Mouse (Mus musculus) MEL (cell line): ENCODE results near the gene Mgat1.

Source experiments
- CHD2 ChIP-seq: IDR thresholded peaks from 2 replicates; pipeline ENCODE4 v1.6.1; 2011; ENCODE audit warnings: low read length, improper control_type of control experiment
- ELF1 ChIP-seq: IDR thresholded peaks from 2 replicates; pipeline ENCODE4 v1.6.1; 2014; ENCODE audit warnings: low read depth, mild to moderate bottlenecking, inconsistent platforms, low read length, improper control_type of control experiment, moderate library complexity
- EP300 ChIP-seq, 2 experiments: IDR thresholded peaks; 2 replicates each; pipeline ENCODE4 v1.6.1; 2011; ENCODE audit warnings: improper control_type of control experiment in 2 of 2, low read length in 2 of 2, low read depth in 1 of 2, mild to moderate bottlenecking in 1 of 2

- TF ChIP-seq ELF1, result no peak
- TF ChIP-seq EP300 (IDR thresholded peaks at IDR 0.05; ENCODE audit: low read depth in 1 of 2, low read length in 2 of 2), result no peak
- no peak for TF ChIP-seq CHD2
Observed at GRCm38 (mm10) chr11:49264622-49265021, 20.6 kb downstream of the Mgat1 start.
